Mouse (Mus musculus) right cerebral cortex, postnatal 4 days (tissue): ENCODE measurements at regions not wholly inside any gene's neighbourhood (a gene's known extent, or its start where the extent isn't known, plus 50 kb on each side); places are given as distances from the start of the nearest gene placed in this dataset.
"Not testable (repeated sequence)": the region's sequence is repeated elsewhere in the genome, so short reads cannot be mapped to it uniquely, and the experiment has no call there.

Experiments used
- DNase-seq: peaks from one replicate; pipeline ENCODE4 v3.0.0-alpha.2; 2022

DNA sequence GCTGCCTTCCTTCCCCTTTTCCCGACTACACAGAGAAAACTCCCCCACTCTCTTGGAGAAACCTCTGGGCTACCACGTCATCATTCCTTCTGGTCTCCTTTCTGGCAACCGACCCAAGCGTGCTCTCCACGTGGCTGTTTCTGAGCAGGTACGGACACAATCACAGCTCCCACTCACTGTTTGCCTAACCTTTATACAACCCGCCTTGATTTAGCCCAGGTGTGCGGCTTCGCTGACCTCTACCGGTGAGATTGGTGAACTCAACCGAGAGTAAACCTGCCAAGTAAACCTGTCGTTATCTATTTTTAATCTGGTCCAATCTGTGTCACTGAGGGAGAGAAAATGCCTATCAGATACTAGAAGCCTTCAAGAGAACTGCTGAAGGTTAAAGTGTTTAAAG lies 142.7 kb upstream of the Gnai1 start:
- no peak for DNase-seq

DNA sequence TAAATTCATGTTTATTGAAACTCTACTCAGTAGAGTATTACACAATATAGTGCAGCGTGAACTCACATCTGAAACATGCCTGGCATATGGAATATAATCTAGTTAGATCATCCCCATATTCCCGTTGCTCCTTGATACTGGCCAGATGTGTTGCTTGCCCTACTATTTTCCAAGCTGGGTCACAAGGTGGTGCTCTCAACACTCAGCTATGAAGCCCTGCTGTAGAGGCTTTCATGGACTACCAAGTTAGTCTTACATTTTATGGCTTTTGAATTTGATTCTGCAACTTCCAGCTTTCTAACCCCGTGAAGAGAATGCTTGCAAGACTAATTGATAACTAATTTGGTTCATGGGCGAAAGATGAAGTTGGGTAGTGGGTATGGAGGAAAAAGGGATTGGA lies 134.2 kb upstream of the Gnai1 start:
- no peak for DNase-seq

GRCm38 (mm10) chr5:18489709-18490108 lies 129.6 kb upstream of the Gnai1 start:
- DNase-seq, result no peak

- DNase-seq, result no peak
Observed at GRCm38 (mm10) chr5:18487076-18487772, 127.1 kb upstream of the Gnai1 start.

GRCm38 (mm10) chr5:18484376-18484775 lies 124.2 kb upstream of the Gnai1 start:
- DNase-seq, result no peak

- no peak for DNase-seq
Observed at GRCm38 (mm10) chr5:18478420-18478819, 118.3 kb upstream of the Gnai1 start.

GRCm38 (mm10) chr5:18477372-18478017 lies 117.3 kb upstream of the Gnai1 start:
- no peak for DNase-seq

DNA sequence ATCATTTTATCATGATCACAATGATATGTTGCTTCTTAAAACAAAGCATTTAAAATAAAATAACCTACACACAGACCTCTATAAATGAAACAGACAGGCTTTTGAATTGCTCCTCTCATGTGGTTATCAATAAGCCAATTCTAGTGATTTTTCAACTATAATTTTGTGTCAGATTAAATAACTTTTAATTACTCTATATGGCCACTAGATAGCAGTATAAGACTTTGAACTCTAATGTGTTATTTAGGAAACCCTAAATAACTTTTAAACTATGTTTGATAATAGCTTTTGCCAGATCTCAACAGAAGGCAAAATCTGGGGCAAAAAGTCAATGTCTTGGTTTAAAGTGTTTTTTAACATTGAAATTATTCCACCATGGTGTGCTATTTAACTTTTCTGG lies 112.0 kb upstream of the Gnai1 start:
- DNase-seq, result no peak

DNA sequence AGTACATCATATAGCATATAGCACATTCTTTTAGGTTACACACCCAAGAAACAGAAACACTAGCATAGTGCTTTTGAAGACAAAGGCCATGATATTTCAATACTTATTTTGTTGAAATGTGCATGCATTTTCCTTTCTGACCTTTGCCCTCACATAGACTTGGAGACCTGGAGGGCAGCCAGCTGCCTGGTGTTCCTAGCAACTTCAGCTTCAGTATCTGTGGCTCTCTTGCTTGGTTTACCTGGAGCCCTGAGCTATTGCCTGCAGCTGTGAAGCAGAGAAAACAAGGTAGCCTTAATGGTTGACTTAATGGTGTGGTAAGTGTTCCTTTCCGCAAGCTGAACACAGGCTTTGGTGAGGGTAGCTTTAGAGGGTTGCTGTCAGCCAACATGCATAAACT lies 97.6 kb upstream of the Gnai1 start:
- DNase-seq, result no peak

- DNase-seq, result no peak
Observed at GRCm38 (mm10) chr5:18456196-18456595, 96.0 kb upstream of the Gnai1 start.

GRCm38 (mm10) chr5:18452871-18453757 lies 93.0 kb upstream of the Gnai1 start:
- DNase-seq, result not testable (repeated sequence)

- DNase-seq, result no peak
Observed at GRCm38 (mm10) chr5:18449261-18449660, 89.1 kb upstream of the Gnai1 start.

DNA sequence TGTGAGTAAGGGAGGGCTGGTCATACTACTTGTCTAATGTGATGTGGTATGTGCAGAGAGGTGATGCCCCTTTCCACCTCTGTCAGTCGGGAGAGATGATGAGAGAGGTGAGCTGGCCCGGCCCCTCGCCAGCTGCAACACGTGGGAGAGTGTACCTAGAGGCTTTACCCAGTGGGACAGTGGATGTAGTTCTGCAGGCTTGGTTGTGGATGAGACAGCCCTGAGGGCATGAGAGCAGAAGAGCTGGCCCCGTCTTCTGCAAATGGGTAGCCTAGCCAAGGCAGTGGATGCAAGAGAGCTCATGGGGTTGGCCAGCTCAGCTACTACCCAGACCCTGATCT lies 88.1 kb upstream of the Gnai1 start:
- no peak for DNase-seq

- DNase-seq, result no peak
Observed at GRCm38 (mm10) chr5:18447665-18448329, 87.6 kb upstream of the Gnai1 start.

- DNase-seq, result peak; percentile 79
Observed at GRCm38 (mm10) chr5:18445969-18446368, 85.8 kb upstream of the Gnai1 start.

DNA sequence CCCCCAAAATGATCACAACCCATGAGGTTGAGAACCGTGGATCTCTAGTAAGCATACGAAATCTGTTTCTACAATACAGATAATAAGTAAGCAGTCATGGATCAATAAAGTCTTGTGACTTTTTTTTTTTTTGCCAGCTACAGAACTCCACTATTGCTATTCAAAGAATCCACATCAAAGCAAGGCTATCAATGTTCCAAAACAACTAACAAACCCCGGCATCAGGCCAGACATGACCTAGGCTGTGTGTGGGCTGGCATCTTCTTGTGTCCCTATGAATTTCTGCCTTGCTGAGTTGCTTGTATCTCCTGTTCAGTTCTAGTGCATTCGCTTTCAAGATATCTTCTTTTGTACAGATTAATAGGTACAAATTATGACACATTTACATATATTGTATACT lies 79.8 kb upstream of the Gnai1 start:
- DNase-seq, result no peak

- no peak for DNase-seq
Observed at GRCm38 (mm10) chr5:18439281-18439680, 79.1 kb upstream of the Gnai1 start.

DNA sequence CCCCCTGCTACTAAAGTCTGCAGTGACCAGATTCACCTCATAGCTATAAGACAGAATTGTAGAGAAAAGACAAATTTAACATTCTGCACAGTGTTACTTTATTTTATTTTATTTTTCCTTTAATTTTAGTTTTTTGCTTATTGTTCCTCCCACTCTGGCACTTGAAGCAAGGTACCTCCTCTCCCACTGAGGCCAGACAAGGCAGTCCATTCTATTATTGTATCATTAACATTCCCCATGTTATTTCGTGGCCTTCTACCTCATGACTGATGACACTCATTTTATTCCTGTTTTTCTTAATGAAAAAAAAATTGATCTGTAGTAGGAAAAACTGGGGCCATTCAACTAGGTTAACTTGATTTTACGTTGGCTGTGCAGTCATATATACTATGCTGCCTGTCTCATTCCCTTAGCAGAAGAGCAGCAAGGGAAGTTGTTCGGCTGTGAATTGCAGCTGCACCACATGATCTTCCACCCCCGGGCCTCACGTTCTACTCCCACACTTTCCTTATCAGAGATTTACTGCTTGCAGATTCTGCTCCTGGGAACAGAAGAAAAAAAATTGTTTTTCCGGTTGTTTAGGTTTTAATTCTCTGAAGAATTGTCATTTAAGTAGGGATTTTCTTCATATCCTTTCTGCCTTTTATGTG lies 76.1 kb upstream of the Gnai1 start:
- no peak for DNase-seq

GRCm38 (mm10) chr5:18434245-18434644 lies 74.1 kb upstream of the Gnai1 start:
- DNase-seq, result no peak

DNA sequence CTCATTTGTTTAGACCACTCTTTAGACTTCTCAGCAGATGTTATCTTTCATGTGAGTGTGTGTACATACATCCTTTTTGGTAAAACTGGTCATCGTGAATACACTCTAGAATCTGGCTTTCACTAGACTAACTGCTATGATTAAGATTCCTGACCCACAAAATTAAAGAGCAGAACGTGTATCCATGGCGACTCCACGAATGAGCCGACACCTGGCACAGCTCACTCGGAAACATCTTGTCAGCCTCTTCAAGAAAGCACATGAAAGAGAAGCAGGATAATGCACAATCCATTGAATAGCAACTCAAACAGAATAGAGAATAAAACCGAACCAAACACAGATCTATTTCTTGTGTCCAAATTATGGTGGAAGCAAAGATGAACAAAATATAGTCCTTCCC lies 73.1 kb upstream of the Gnai1 start:
- DNase-seq, result no peak

DNA sequence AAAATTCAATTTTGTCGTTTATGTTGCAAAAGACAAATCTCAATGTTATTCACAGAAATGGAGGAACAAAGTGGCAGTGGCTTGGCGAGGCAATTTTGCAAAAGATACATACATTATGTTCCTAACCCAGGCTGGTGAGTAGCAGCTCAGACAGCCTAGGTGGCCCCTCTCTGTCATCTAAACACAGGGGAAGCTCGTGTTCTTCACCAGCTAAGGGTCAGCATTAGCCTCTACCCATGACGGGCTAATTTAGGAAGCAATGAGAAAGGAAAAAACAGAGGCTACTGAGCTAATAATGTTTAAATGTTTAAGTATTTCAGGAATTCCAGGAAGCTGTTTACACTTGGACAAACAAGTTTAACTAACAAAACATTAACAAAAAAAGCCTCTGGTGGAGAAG lies 64.9 kb upstream of the Gnai1 start:
- DNase-seq, result no peak

- no peak for DNase-seq
Observed at GRCm38 (mm10) chr5:18414892-18415291, 54.7 kb upstream of the Gnai1 start.
